Mouse (Mus musculus) limb, embryonic 13.5 days (tissue): Measurements from ENCODE around the gene Nectin2. TPM values are rescaled to one million over a fixed set of nuclear protein-coding genes. Genes with fewer than 3 reads are reported as not detected.

Source experiments
- ATAC-seq: fragments of 200-750 bp; cut with Nextera tagmentation; 2 replicates; pipeline ENCODE4 v1.8.0; 2017; ENCODE audit warnings: low read depth, moderate number of reproducible peaks, moderate TSS enrichment; ENCODE audit not compliant: low FRiP score
- H3K27ac ChIP-seq: fragments of 300-500 bp; sonication (generic); 2 replicates; pipeline ENCODE4 v1.5.1; 2015; ENCODE audit warnings: inconsistent platforms, mild to moderate bottlenecking, moderate library complexity
- H3K27me3 ChIP-seq: fragments of 300-500 bp; sonication (generic); 2 replicates; pipeline ENCODE4 v1.6.1; 2015; ENCODE audit warnings: mild to moderate bottlenecking, inconsistent platforms
- H3K36me3 ChIP-seq: fragments of 300-500 bp; sonication (generic); 2 replicates; pipeline ENCODE4 v1.6.1; 2015; ENCODE audit warnings: inconsistent platforms, mild to moderate bottlenecking, moderate library complexity
- H3K4me1 ChIP-seq: fragments of 300-500 bp; sonication (generic); 2 replicates; pipeline ENCODE4 v1.6.1; 2015; ENCODE audit warnings: inconsistent platforms
- H3K4me2 ChIP-seq: fragments of 300-500 bp; sonication (generic); replicated peaks from 2 replicates; pipeline ENCODE4 v1.6.1; 2015; ENCODE audit warnings: inconsistent platforms, mild to moderate bottlenecking, moderate library complexity
- H3K4me3 ChIP-seq: fragments of 300-500 bp; sonication (generic); 2 replicates; pipeline ENCODE4 v1.5.1; 2015; ENCODE audit warnings: moderate library complexity, mild to moderate bottlenecking, inconsistent platforms
- H3K9ac ChIP-seq: fragments of 300-500 bp; sonication (generic); 2 replicates; pipeline ENCODE4 v1.6.1; 2015; ENCODE audit warnings: mild to moderate bottlenecking, inconsistent platforms
- H3K9me3 ChIP-seq: fragments of 300-500 bp; sonication (generic); 2 replicates; pipeline ENCODE4 v1.6.1; 2016; ENCODE audit warnings: inconsistent platforms
- WGBS: fragments of 180-500 bp; shearing (Covaris S2); methylation state at CpG from one replicate; pipeline ENCODE4 v1.1.7; 2015; 5-methylcytosine and 5-hydroxymethylcytosine counted together
- polyA plus RNA-seq: library from polyadenylated mRNA; unstranded; fragments of >200 nt; fragmentation: Nextera tagmentation; extraction: Ambion mirVana; gene quantifications from 2 replicates; pipeline ENCODE4 v1.2.1, GENCODE M21; 2015

The Nectin2 gene
- polyA plus RNA-seq, 1 experiment from 2014 or later, result 88.7 TPM

DNA sequence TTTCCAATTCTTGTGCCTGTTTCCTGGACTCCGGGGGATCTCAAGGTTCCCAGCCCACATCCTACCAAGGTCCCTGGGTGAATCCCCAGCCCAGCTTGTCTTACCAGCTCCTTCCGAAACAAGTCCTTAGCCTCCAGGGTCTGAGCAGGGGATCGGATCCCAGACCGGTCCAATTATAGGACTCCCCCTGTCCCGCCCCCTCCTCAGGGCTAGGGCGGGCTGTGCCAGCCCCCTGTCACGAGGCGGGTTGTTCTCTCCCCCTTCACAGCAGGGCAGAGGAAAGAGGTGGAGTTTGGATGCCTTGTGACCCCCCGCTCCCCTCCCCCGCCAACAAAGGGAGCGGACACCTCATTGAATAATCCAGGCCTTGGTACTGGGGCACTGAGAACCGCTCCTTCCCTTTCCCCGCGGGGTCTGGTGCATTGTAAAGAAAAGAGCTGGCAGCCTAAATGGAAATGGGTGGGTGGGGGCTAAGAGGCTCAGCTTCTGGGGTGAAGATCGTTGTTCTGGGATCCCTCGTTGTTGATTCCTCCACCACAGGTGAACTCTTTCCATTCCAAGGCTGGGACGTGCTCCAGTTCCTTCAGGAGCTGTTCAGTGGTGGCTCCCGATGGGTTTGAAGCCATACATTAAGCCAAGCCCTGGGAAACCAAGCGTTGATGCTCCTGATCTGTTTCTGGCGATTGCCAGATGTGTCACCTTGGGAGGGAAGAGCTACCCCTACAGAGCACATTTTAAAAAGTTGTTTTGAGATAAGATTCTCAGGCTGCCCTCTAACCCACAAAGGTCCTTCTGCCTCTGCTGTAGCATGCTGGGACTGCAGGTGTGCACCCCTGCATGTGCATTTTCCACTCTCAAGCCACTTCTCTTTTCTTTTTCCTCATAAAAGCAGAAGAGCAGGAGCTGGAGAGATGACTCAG, 51.1 kb downstream of the Nectin2 start, which contains the start of gene Apoe:
Apoe (minus strand) TSS at position 282 of the 920 bp plus-strand sequence.
- WGBS, result 3% methylated on average over 19 of the region's 20 CpGs
- Histone ChIP-seq H3K9ac (peak within 1 kb of the TSS; percentile 68), H3K27me3 (peaks cover 6% of the 10 kb centered on the region; the same call in 1 of the 2 replicates), H3K9me3 (no peaks in the 10 kb centered on the region), H3K4me1 (peaks cover 18% of the 10 kb centered on the region), H3K4me3 (peak within 1 kb of the TSS; percentile 40), H3K4me2 (peak within 1 kb of the TSS; percentile 78), H3K36me3 (peaks cover 38% of the 10 kb centered on the region), H3K27ac (peak within 1 kb of the TSS; percentile 33; the same call in 1 of the 2 replicates)
- ATAC-seq, result peak; percentile 46; the same call in 1 of the 2 replicates

DNA sequence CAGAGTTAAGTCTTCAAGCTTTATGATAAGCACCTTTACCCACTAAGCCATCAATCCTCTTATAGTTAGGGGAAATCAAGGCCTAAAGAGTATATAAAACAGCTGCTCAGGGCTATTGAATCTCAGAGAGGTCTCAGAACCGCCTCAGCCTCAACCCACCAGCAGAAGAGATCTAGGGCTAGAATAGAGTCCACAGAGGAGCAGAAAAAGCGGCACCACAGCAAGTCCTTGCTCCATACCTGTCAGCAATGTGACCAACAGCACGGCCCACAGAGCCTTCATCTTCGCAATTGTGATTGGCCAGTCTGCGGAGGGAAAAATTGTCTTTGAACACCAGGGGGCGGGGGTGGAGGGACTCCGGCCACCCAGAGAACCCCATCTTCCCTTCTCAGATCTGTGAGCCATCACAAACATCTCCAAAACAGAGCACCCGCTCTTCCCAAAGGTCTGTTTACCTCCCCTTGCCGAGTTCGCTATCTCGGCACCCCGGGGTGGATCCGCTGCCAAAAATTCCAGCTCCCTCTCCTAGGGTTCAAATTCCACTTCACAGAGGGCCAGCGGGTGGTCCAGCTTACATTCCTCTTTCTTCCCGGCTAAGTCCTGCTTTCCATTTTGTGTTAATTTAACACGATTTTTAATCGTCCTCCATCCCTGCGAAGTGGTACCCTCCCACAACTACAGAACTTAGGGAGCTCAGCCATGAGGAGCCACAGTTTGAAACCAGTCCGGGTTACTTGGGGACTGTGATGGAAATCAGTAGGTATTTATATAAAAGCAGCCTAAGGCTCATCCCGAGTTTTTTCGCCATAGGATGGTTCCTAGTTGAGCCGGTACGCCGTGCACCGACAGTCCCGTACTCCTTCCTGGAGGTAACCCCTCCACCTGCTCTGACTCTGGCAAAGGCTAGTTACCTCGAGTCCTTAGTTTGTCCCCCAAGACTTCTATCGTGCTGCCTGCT, 52.1 kb downstream of the Nectin2 start:
- H3K4me3 ChIP-seq, result peak overlapping the region; percentile 40
- H3K4me1 ChIP-seq, result peaks cover 21% of the 10 kb centered on the region
- no peaks in the 10 kb centered on the region for H3K9me3 ChIP-seq
- no peak overlapping the region for H3K27ac ChIP-seq
- no peak for ATAC-seq
- peak overlapping the region; percentile 78 for H3K4me2 ChIP-seq
- H3K27me3 ChIP-seq, result peaks cover 6% of the 10 kb centered on the region; the same call in 1 of the 2 replicates
- H3K9ac ChIP-seq, result peak overlapping the region; percentile 68
- peaks cover 28% of the 10 kb centered on the region for H3K36me3 ChIP-seq
- WGBS, result 3% methylated on average over 28 of the region's 28 CpGs

DNA sequence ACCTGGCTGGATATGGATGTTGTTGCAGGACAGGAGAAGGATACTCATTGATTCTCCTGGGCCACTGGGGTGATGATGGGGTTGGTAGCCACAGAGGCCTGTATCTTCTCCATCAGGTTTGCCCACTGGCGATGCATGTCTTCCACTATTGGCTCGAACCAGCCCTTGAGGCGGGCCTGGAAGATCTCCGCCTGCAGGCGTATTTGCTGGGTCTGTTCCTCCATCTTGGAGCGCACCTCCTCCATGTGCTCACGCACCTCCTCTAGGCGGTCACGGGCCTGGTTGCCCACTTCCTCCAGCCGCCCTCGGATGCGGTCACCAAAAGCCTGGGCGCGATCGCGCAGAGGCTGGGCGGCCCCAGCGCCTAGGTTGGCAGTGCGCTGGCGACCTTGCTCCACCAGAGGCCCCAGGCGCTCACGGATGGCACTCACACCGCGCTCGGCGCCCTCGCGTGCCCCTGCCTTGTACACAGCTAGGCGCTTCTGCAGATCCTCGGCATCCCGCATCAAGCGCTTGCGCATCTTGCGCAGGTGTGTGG, 53.9 kb downstream of the Nectin2 start:
- Histone ChIP-seq H3K9me3 (no peaks in the 10 kb centered on the region), H3K27ac (no peak overlapping the region), H3K4me2 (no peak overlapping the region), H3K4me1 (peaks cover 25% of the 10 kb centered on the region), H3K27me3 (peaks cover 6% of the 10 kb centered on the region; the same call in 1 of the 2 replicates), H3K36me3 (peaks cover 11% of the 10 kb centered on the region), H3K9ac (no peak overlapping the region), H3K4me3 (no peak overlapping the region)
- no peak for ATAC-seq
- WGBS, result 93% methylated on average over 34 of the region's 34 CpGs

DNA sequence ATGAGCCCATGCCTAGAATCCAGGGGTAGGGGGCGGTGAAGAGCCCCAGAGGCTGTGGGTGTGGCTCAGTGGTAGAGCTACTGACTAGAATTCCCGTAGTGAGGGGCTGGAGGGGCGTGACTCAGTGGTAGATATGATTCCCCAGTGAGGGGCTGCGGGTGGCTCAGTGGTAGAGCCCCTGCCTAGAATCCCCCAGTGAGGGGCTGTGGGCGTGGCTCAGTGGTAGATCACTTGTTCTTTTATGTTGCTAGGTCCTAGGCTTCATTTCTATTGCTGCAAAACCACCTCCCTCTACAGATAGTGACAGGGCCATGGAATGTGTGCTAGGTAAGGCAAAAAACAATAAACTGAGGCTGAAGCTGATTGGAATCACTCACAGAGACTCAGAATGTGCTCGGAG, 54.4 kb downstream of the Nectin2 start:
- WGBS, result 85% methylated on average over 6 of the region's 6 CpGs
- H3K4me1 ChIP-seq, result peaks cover 25% of the 10 kb centered on the region
- H3K27me3 ChIP-seq, result peaks cover 6% of the 10 kb centered on the region; the same call in 1 of the 2 replicates
- no peak overlapping the region for H3K9ac ChIP-seq
- H3K4me3 ChIP-seq, result no peak overlapping the region
- H3K9me3 ChIP-seq, result no peaks in the 10 kb centered on the region
- ATAC-seq, result no peak
- H3K27ac ChIP-seq, result no peak overlapping the region
- peaks cover 10% of the 10 kb centered on the region for H3K36me3 ChIP-seq
- H3K4me2 ChIP-seq, result no peak overlapping the region

DNA sequence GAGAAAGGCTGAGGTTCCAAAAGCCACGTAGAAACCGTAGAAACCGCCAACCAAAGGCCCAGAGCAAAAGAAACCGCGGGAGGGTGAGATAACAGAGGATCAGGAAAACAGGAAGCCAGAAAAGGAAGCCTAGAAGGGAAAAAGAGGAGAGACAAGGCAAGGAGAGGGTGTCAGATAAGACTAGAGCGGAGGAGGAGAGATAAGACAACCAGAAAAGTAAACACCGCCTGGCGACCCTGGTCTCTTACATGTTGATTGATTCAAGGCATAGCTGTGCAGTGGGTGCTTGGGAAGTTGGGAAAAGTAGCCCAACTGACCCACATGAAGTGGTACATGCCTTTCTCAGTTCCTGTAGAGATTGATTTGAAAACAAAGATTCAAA, 55.1 kb downstream of the Nectin2 start:
- Histone ChIP-seq H3K4me1 (peaks cover 25% of the 10 kb centered on the region), H3K9ac (no peak overlapping the region), H3K4me2 (no peak overlapping the region), H3K27ac (no peak overlapping the region), H3K36me3 (peaks cover 10% of the 10 kb centered on the region), H3K27me3 (peaks cover 6% of the 10 kb centered on the region; the same call in 1 of the 2 replicates), H3K9me3 (no peaks in the 10 kb centered on the region), H3K4me3 (no peak overlapping the region)
- WGBS, result 53% methylated on average over 8 of the region's 8 CpGs
- ATAC-seq, result no peak

DNA sequence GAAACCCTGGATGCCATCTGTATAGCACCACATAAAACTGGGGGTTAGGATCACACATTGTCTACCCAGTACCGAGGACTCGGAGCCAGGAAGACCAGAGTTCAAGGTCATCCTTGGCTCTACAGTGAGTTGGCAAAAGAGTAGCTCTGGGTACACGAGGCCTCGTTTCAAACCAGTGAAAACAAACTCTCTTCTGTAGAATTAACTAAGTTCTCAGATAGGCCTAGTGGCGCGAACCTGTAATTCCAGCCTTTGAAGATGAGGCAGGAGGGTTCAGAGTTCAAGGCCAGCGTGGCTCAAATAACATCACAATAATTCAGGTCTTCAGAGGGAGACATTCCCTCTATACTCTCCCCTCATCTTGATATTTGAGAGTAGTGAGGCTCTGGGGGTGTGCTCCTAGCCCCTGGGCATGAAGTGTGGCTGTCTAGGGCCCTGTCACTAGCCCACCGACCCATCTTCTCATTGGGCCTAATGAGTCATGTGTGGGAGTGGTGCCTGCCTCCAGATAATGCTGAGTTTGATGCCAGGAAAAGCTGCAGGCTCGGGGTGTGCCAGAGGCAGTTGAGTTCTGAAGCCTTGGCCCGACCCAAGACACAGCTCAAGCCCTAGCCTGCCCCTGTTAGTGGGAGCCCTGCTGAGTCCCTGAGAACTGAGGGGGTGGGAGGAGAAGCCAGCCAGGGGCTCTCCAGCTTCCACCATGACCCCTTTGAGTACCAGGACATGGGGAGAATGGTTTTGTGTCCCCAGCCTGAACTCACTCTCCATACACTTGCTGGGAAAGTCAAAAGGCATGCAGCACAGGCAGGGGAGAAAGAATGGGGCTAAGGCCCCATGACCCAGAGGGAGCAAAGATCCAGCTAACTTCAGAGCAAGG, 55.7 kb downstream of the Nectin2 start:
- no peak overlapping the region for H3K4me3 ChIP-seq
- H3K9me3 ChIP-seq, result no peaks in the 10 kb centered on the region
- H3K36me3 ChIP-seq, result peaks cover 10% of the 10 kb centered on the region
- H3K4me2 ChIP-seq, result no peak overlapping the region
- H3K27me3 ChIP-seq, result peaks cover 6% of the 10 kb centered on the region; the same call in 1 of the 2 replicates
- 81% methylated on average over 10 of the region's 10 CpGs for WGBS
- H3K27ac ChIP-seq, result no peak overlapping the region
- peaks cover 24% of the 10 kb centered on the region for H3K4me1 ChIP-seq
- ATAC-seq, result no peak
- H3K9ac ChIP-seq, result no peak overlapping the region

DNA sequence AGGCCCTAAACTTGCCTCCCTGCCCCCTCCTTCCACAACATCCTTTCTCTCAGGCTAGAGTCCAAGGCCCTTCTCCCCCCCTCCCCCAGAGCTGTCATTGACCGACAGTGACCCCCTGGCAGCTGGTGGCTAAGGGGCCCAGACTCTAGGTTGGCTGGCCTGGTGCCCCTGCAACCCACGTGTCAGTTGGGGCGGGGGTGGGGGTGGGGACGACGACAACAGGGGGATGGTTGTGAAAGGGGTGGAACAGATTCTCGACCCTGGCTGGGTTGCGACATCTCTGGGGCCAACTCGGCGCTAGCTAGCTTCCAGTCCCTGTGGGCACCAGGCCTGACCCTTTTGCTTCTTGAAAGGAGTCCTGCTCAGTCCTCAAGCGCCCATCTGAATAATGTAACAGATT, 56.9 kb downstream of the Nectin2 start:
- Histone ChIP-seq H3K27ac (no peak overlapping the region), H3K9me3 (no peaks in the 10 kb centered on the region), H3K4me2 (no peak overlapping the region), H3K4me1 (peaks cover 13% of the 10 kb centered on the region), H3K27me3 (peaks cover 6% of the 10 kb centered on the region; the same call in 1 of the 2 replicates), H3K9ac (no peak overlapping the region), H3K4me3 (no peak overlapping the region), H3K36me3 (peaks cover 10% of the 10 kb centered on the region)
- WGBS, result 26% methylated on average over 10 of the region's 10 CpGs
- no peak for ATAC-seq

DNA sequence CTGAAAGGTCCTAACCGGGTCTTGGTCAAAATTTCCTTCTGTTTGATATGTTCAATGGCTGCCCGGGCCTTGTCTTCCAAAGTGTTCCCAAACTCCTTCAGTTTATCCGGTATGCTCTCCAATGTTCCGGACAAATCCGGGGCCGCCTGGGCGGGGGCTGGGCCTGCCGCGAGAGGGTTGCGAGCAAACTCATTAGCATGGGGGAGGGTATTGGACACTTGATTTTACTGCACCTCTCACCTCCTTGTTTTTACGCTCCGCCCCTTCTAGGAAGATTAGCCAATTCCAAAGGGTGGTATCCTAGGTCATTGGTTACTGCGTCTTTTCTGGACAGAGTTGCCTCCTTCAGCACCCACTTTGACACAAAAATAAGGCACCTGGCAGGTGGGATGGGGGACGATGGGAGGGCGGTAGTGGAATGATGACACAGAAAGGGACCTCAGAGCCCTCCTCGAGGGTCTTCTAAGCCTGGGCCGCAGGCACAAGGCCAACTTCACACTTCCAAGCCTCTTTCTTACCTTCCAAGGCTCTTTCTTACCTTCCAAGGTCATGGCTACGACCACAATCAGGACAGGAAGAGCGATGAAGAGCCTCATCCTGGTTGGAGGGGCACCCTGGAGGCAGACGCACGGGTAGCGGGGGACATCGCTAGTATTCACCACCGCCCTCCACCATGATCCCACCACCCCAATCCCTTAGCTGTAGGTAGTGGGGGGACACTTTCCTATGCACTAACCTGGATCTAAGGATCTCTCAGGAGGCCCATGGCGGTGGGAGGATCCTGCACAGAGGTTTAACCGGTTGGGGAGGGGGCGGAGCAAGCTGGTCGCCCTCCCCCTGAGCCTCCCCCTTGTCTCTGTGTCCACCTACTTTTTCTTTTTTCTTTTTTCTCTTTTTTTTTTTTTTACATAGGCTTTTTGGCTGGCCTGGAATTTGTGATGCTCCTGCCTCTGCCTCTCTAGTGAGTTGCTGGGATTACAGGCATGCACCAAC, 58.1 kb downstream of the Nectin2 start, which contains the start of gene Apoc1:
Apoc1 (minus strand) TSS at position 788 of the 993 bp plus-strand sequence.
- no peak within 1 kb of the TSS for H3K9ac ChIP-seq
- H3K4me2 ChIP-seq, result no peak within 1 kb of the TSS
- no peak within 1 kb of the TSS for H3K4me3 ChIP-seq
- no peak within 1 kb of the TSS for H3K27ac ChIP-seq
- ATAC-seq, result no peak
- no peaks in the 10 kb centered on the region for H3K9me3 ChIP-seq
- H3K4me1 ChIP-seq, result peaks cover 7% of the 10 kb centered on the region
- 45% methylated on average over 28 of the region's 28 CpGs for WGBS
- H3K36me3 ChIP-seq, result peaks cover 10% of the 10 kb centered on the region
- no peaks in the 10 kb centered on the region for H3K27me3 ChIP-seq

DNA sequence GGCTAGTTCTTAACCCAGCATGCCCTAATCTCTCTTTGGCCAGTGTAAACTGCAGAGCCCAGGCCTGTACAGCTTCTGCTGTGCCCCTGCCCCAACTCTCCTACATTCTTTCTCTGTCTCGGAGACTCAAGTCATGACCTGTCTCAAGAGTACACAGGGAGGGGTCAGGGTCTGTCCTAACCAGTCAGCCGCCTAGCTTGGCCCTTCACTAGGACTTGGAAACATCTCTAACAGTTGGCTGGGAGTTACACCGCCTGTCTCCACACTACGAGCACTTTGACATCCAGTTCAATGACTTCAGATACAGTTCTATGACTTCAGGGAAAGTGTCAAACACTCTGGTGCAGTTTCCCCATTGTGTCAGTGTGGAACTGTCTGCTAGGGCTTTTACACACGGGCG, 58.8 kb downstream of the Nectin2 start:
- no peaks in the 10 kb centered on the region for H3K9me3 ChIP-seq
- WGBS, result 80% methylated on average over 6 of the region's 6 CpGs
- H3K4me3 ChIP-seq, result no peak overlapping the region
- H3K4me1 ChIP-seq, result peaks cover 11% of the 10 kb centered on the region
- no peak overlapping the region for H3K4me2 ChIP-seq
- no peak overlapping the region for H3K9ac ChIP-seq
- H3K27ac ChIP-seq, result no peak overlapping the region
- no peak for ATAC-seq
- peaks cover 6% of the 10 kb centered on the region for H3K36me3 ChIP-seq
- no peaks in the 10 kb centered on the region for H3K27me3 ChIP-seq

DNA sequence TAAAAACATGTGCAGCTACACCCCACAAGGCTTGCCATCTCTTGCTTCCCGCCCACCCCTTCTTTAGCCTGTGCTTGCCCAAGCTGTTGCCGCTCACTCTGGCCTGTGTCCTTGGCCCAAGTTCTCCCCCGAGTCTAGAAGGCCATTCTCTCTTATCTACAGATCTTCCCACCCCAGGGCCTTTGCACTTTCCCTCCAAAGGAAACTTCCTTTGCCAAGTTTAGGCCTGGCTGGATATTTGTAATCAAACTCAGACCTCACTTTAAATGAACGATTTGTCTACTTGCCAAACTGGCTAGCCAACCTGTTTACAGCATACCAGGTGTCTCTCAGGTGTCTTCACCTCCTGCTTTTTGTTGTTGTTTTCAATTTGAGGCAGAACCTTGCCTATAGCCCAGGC, 59.4 kb downstream of the Nectin2 start:
- Histone ChIP-seq H3K36me3 (peaks cover under 1% of the 10 kb centered on the region; the same call in 1 of the 2 replicates), H3K27me3 (no peaks in the 10 kb centered on the region), H3K4me2 (no peak overlapping the region), H3K9me3 (no peaks in the 10 kb centered on the region), H3K9ac (no peak overlapping the region), H3K4me1 (peaks cover 11% of the 10 kb centered on the region), H3K27ac (no peak overlapping the region), H3K4me3 (no peak overlapping the region)
- ATAC-seq, result no peak
- WGBS, result 85% methylated on average over 4 of the region's 4 CpGs
